Mouse (Mus musculus) kidney, adult 2 months (tissue): ENCODE measurements at regions not wholly inside any gene's neighbourhood (a gene's known extent, or its start where the extent isn't known, plus 50 kb on each side); places are given as distances from the start of the nearest gene placed in this dataset.

Source experiments
- DNase-seq: peaks from one replicate; pipeline ENCODE4 v3.0.0; 2021
- H3K27ac ChIP-seq: fragments of 200-500 bp; 2 replicates; pipeline ENCODE4 v1.5.1; 2012; ENCODE audit warnings: low read depth, low read length, control low read depth, inconsistent platforms; ENCODE audit not compliant: insufficient read depth
- H3K27me3 ChIP-seq: fragments of 200-500 bp; replicated peaks from 2 replicates; pipeline ENCODE4 v1.6.1; 2012; ENCODE audit warnings: mild to moderate bottlenecking, moderate library complexity, low read length, inconsistent platforms; ENCODE audit not compliant: control insufficient read depth, insufficient read depth
- H3K36me3 ChIP-seq: fragments of 200-500 bp; 2 replicates; pipeline ENCODE4 v1.6.1; 2012; ENCODE audit warnings: mild to moderate bottlenecking, moderate library complexity, low read length, inconsistent platforms; ENCODE audit not compliant: control insufficient read depth, insufficient read depth
- H3K4me1 ChIP-seq: fragments of 200-500 bp; 2 replicates; pipeline ENCODE4 v1.6.1; 2011; ENCODE audit warnings: low read length; ENCODE audit not compliant: control insufficient read depth, insufficient read depth
- H3K4me3 ChIP-seq: fragments of 200-500 bp; 2 replicates; pipeline ENCODE4 v1.5.1; 2011; ENCODE audit warnings: mild to moderate bottlenecking, low read depth, low read length, control low read depth; ENCODE audit not compliant: insufficient read depth
- CTCF ChIP-seq: fragments of 200-500 bp; conservative IDR thresholded peaks from 2 replicates; pipeline ENCODE4 v1.5.1; 2011; ENCODE audit warnings: low read depth, mild to moderate bottlenecking, control low read depth, low read length, moderate library complexity, mixed read lengths; ENCODE audit not compliant: insufficient read depth, insufficient read length
- POLR2A ChIP-seq: fragments of 200-500 bp; IDR thresholded peaks from one replicate; pipeline ENCODE4 v1.6.1; 2011; ENCODE audit warnings: low read depth, low read length, control low read depth
- WGBS: fragments of 180-500 bp; shearing (Covaris S2); methylation state at CpG from one replicate; pipeline ENCODE4 v1.1.7; 2018; 5-methylcytosine and 5-hydroxymethylcytosine counted together

DNA sequence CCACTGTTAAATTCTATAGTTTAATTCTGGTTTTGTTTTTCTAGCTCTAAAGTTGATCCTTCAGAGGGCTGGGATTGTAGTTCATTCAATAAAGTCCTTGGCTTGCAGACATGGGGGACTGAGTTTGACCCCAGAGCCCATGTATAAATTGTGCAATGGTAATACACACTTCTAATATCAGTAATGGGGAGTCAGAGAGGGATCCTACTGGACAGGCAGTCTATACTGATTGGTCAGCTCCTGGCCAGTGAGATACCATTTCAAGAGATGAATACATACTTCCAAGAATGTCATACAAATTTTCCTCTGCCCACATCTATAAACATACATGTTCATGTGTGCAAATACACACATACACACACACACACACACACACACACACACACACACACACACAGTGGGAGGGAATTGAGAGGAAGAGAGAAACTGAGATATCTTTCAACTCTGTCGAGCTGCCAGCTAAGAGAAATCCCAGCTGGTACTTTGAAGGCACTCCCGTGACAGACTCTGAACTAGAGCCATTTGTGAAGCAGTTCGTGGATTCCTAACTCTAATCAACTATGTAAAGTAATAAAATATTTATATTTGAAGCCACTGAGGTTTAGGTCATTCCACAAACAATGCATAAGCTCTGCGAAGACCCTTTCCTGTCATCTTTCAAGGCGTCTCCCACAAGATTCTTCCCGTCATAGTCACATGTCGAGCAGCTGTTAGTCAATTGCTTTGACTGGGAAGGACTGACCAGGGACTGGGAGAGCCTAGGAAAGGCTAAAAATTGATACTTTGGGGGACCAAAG, 145.1 kb downstream of the Rpl10-ps3 start:
- Histone ChIP-seq H3K4me1 (no peaks in the 10 kb centered on the region), H3K4me3 (no peak overlapping the region), H3K27me3 (no peaks in the 10 kb centered on the region), H3K36me3 (no peaks in the 10 kb centered on the region), H3K27ac (no peak overlapping the region)
- 56% methylated on average over 7 of the region's 7 CpGs for WGBS
- no peak for DNase-seq
- TF ChIP-seq POLR2A = no peak
- TF ChIP-seq CTCF = no peak

DNA sequence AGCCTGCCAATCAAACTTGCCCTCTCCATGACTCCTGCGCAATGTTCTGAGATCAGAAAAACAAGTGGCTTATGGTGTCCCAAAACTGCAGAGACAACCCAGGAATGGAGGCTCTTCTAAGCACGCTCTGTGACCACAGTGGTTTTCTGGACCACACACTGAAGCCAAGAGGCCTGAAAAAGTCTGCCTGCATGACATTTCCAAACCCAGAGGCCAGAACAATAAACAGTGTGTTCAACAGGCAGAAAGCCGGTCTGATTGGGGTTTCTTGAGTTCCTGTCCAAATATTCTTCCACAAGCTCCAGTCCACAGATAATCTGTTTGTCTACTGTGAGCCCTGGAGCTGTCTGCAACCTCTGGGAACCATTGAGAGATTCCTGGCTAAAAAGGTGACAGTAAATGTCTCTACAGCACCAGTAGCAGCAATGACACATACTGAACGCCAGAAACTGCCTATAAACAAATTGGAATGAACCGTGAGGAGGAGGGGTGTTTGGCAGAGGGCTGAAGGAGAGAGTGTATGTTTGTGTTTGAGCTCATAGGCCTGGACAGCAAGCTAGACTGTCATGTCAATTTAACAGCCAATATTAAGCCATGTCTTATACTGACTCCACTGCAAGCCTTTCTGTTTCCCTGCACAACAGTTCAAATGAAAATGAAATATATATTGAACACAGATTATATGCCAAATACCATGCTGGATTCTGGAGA, 152.2 kb downstream of the Rpl10-ps3 start:
- no peak overlapping the region for H3K27ac ChIP-seq
- no peak for DNase-seq
- no peaks in the 10 kb centered on the region for H3K27me3 ChIP-seq
- TF ChIP-seq CTCF (no peak), POLR2A (no peak)
- H3K36me3 ChIP-seq = no peaks in the 10 kb centered on the region
- no peaks in the 10 kb centered on the region; the same call in 1 of the 2 replicates for H3K4me1 ChIP-seq
- WGBS = 53% methylated on average over 5 of the region's 5 CpGs
- no peak overlapping the region for H3K4me3 ChIP-seq

DNA sequence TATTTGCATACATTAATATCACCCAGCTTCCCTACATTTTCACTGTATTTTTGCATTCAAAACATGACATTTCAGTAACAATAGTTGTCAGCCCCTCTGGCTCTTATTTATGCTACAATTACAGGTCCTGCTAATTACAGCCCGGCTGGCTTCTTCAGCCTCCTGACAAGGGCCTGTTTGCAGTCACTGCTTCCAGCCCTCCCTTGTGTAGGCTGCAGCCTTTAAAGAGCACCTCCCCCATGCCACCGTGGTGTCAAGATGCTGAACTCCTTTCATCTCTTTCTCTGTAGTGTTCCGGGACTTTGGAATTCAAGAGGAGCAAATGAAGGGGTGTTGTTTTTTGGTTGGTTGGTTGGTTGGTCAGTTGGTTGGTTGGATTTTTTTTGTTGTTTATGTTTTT, 153.6 kb downstream of the Rpl10-ps3 start:
- 38% methylated on average over 3 of the region's 3 CpGs for WGBS
- H3K4me1 ChIP-seq = no peaks in the 10 kb centered on the region; the same call in 1 of the 2 replicates
- H3K27ac ChIP-seq = no peak overlapping the region
- no peak for DNase-seq
- TF ChIP-seq CTCF (no peak), POLR2A (no peak)
- H3K4me3 ChIP-seq = no peak overlapping the region
- H3K27me3 ChIP-seq = no peaks in the 10 kb centered on the region
- H3K36me3 ChIP-seq = no peaks in the 10 kb centered on the region

DNA sequence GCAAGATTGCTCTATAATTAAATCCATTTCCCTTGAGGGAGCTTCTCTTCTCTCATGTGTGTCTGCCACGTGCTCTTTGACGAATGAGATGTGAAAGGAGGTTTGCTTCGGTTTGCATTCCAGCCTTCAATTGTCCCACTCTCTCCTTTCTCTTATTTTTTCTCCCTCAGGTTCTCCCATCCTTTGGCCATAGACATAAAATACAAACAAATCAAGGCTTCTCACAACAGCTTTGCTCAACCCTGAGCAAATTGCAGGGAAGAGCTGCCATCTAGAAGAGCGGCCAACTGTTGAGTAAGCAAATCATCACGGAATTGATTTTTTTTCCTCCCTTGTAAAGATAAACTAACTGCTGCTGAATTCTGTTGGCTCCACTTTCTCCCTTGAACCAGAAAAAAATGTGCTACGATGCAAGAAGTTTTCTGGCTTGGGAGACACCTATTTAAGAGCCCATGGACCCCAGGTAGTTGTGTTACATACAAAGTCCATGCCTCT, 156.1 kb downstream of the Rpl10-ps3 start:
- H3K36me3 ChIP-seq = no peaks in the 10 kb centered on the region
- DNase-seq = no peak
- no peak overlapping the region for H3K4me3 ChIP-seq
- TF ChIP-seq POLR2A (no peak), CTCF (no peak)
- H3K4me1 ChIP-seq = no peaks in the 10 kb centered on the region; the same call in 1 of the 2 replicates
- H3K27ac ChIP-seq = no peak overlapping the region
- no peaks in the 10 kb centered on the region for H3K27me3 ChIP-seq
- 42% methylated on average over 6 of the region's 6 CpGs for WGBS

DNA sequence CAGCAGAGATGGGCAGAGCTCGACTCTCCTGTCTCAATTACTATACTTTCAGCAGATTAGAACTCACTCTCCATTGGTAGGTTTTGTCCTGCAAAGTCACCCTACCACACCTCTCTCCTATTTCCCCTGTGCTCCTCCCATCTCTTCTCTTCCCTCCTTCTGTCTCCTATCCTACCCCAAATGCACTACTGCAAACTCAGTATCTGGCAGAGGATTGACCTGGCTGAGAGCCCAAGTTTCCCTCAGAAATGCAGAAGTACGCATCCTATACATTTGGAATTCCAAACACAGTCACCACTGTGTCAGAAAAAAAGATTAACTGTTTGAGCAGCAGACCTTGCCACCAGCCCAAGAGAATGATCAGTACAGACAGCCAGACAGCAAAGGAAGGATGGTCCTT, 163.4 kb downstream of the Rpl10-ps3 start:
- TF ChIP-seq POLR2A (no peak), CTCF (no peak)
- no peaks in the 10 kb centered on the region for H3K27me3 ChIP-seq
- no peak overlapping the region for H3K4me3 ChIP-seq
- no peaks in the 10 kb centered on the region for H3K4me1 ChIP-seq
- WGBS = 73% methylated on average over 2 of the region's 2 CpGs
- H3K27ac ChIP-seq = no peak overlapping the region
- DNase-seq = no peak
- H3K36me3 ChIP-seq = no peaks in the 10 kb centered on the region

DNA sequence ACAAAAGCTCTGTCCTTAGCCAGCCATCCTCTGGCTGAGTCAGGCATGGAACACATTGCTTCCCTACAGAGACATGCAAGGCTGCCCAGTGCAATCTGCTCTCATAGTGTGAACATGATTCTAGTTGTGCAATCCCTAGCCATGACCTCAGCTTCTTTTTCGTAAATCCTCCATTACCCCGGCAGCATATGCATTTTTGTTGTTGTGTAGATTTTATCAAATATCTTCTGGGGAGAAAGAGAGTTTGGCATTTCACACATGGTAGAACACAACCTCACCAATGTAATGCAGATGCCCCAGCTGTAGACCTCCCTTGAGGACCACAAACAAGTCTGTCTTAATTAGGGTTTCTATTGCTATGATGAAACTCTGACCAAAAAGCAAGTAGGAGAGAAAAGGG, 168.6 kb downstream of the Rpl10-ps3 start:
- Histone ChIP-seq H3K4me1 (no peaks in the 10 kb centered on the region), H3K27me3 (no peaks in the 10 kb centered on the region), H3K36me3 (no peaks in the 10 kb centered on the region), H3K27ac (no peak overlapping the region), H3K4me3 (no peak overlapping the region)
- TF ChIP-seq POLR2A (no peak), CTCF (no peak)
- no peak for DNase-seq
- WGBS = 79% methylated on average over 2 of the region's 2 CpGs

DNA sequence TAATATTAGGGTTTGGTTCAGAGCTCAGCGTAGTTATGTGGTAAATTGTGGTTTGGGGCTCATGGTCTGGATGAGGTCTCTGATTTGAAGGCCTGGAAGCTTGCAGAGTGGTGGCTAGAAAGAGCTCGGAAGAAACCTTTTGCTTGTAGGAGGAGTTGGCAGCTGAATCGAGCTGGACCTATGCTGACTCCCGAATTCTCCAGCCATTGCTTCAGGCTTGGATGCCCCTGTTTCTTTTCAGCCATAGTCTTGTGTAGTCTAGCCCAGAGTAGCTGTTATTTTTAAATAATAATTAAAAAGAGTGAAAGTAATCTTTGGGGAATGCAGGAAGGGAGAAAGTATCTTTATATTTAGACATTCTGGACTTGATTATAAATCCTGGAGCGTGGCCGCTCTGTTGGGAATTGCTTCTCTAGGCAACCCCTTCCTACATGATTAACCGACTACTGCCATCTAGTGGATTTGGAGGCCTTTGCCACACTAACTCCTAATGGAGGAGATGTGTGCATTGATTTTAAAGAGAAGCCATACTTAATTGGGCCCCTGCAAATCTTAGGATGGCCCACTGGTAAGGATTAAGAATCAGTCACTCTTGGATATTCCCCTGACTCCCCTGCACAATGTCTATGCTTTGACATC, 172.8 kb downstream of the Rpl10-ps3 start:
- H3K27ac ChIP-seq = no peak overlapping the region

More for the DNA sequence above, 172.8 kb downstream of the Rpl10-ps3 start:
- H3K4me3 ChIP-seq = no peak overlapping the region
- no peaks in the 10 kb centered on the region for H3K36me3 ChIP-seq
- 12% methylated on average over 7 of the region's 7 CpGs for whole genome bisulfite sequencing
- no peaks in the 10 kb centered on the region for H3K27me3 ChIP-seq
- H3K4me1 ChIP-seq = no peaks in the 10 kb centered on the region
- TF ChIP-seq POLR2A (no peak), CTCF (peak; percentile 55)
- peak; percentile 75 for DNase-seq
